Mouse (Mus musculus): ENCODE data around the gene Utf1.

- TF ChIP-seq CTCF (IDR thresholded peaks at IDR 0.05; ENCODE audit: control insufficient read depth, insufficient read depth, low read length) (no peak), POLR2A (IDR thresholded peaks at IDR 0.05; ENCODE audit: borderline replicate concordance, control insufficient read depth, low read depth, low read length) (no peak)
Measured at GRCm38 (mm10) chr7:139956658-139957057, 13.1 kb downstream of the Utf1 start.

All from bone marrow, adult 2 months (tissue).